Mouse (Mus musculus): ENCODE data around the gene Tmem255b. TPM values are rescaled to one million over a fixed set of nuclear protein-coding genes. Genes with fewer than 3 reads are reported as not detected.

Tmem255b gene
- polyA plus RNA-seq, 1 experiment, result 11.0 TPM

- Histone ChIP-seq H3K27ac (ENCODE audit: insufficient read depth, low read depth, low read length) (no peak overlapping the region), H3K27me3 (ENCODE audit: control insufficient read depth, insufficient read depth, low read length) (no peaks in the 10 kb centered on the region), H3K4me1 (ENCODE audit: control insufficient read depth, insufficient read depth, insufficient read length, low read length) (peaks cover 25% of the 10 kb centered on the region), H3K36me3 (ENCODE audit: control insufficient read depth, insufficient read depth, low read length) (no peaks in the 10 kb centered on the region), H3K4me3 (ENCODE audit: low read depth, low read length) (no peak overlapping the region)
- TF ChIP-seq POLR2A (IDR thresholded peaks at IDR 0.05; ENCODE audit: low read depth, low read length) (no peak), CTCF (IDR thresholded peaks at IDR 0.05; ENCODE audit: extremely low read depth, insufficient read length, insufficient replicate concordance, low read depth, low read length) (no peak)
- 93% methylated on average over 4 of the region's 4 CpGs for WGBS
Measured at GRCm38 (mm10) chr8:13459431-13459830, 24.4 kb downstream of the Tmem255b start.

- Histone ChIP-seq H3K4me1 (ENCODE audit: control insufficient read depth, insufficient read depth, insufficient read length, low read length) (peaks cover 25% of the 10 kb centered on the region), H3K27ac (ENCODE audit: insufficient read depth, low read depth, low read length) (no peak overlapping the region), H3K36me3 (ENCODE audit: control insufficient read depth, insufficient read depth, low read length) (peaks cover 7% of the 10 kb centered on the region; the same call in 1 of the 2 replicates), H3K27me3 (ENCODE audit: control insufficient read depth, insufficient read depth, low read length) (no peaks in the 10 kb centered on the region), H3K4me3 (ENCODE audit: low read depth, low read length) (no peak overlapping the region)
- WGBS, result 80% methylated on average over 17 of the region's 17 CpGs
- TF ChIP-seq CTCF (IDR thresholded peaks at IDR 0.05; ENCODE audit: extremely low read depth, insufficient read length, insufficient replicate concordance, low read depth, low read length) (no peak), POLR2A (IDR thresholded peaks at IDR 0.05; ENCODE audit: low read depth, low read length) (no peak)
Measured at GRCm38 (mm10) chr8:13461085-13461765, 26.2 kb downstream of the Tmem255b start.

- peak overlapping the region; percentile 78 for H3K27ac ChIP-seq (ENCODE audit: insufficient read depth, low read depth, low read length)
- H3K27me3 ChIP-seq (ENCODE audit: control insufficient read depth, insufficient read depth, low read length), result no peaks in the 10 kb centered on the region
- WGBS, result 23% methylated on average over 4 of the region's 4 CpGs
- peaks cover 8% of the 10 kb centered on the region; the same call in 1 of the 2 replicates for H3K36me3 ChIP-seq (ENCODE audit: control insufficient read depth, insufficient read depth, low read length)
- H3K4me1 ChIP-seq (ENCODE audit: control insufficient read depth, insufficient read depth, insufficient read length, low read length), result peaks cover 25% of the 10 kb centered on the region
- H3K4me3 ChIP-seq (ENCODE audit: low read depth, low read length), result no peak overlapping the region
- peak; percentile 88; the same call in 1 of the 2 replicates for TF ChIP-seq CTCF (IDR thresholded peaks at IDR 0.05; ENCODE audit: extremely low read depth, insufficient read length, insufficient replicate concordance, low read depth, low read length)
- no peak for TF ChIP-seq POLR2A (IDR thresholded peaks at IDR 0.05; ENCODE audit: low read depth, low read length)
Measured at GRCm38 (mm10) chr8:13461843-13462242, 26.9 kb downstream of the Tmem255b start.

- no peaks in the 10 kb centered on the region for H3K27me3 ChIP-seq (ENCODE audit: control insufficient read depth, insufficient read depth, low read length)
- no peak overlapping the region for H3K4me3 ChIP-seq (ENCODE audit: low read depth, low read length)
- TF ChIP-seq POLR2A (IDR thresholded peaks at IDR 0.05; ENCODE audit: low read depth, low read length) (no peak), CTCF (IDR thresholded peaks at IDR 0.05; ENCODE audit: extremely low read depth, insufficient read length, insufficient replicate concordance, low read depth, low read length) (no peak)
- H3K4me1 ChIP-seq (ENCODE audit: control insufficient read depth, insufficient read depth, insufficient read length, low read length), result peaks cover 25% of the 10 kb centered on the region
- peak overlapping the region; percentile 78 for H3K27ac ChIP-seq (ENCODE audit: insufficient read depth, low read depth, low read length)
- WGBS, result 14% methylated on average over 10 of the region's 10 CpGs
- H3K36me3 ChIP-seq (ENCODE audit: control insufficient read depth, insufficient read depth, low read length), result peaks cover 9% of the 10 kb centered on the region; the same call in 1 of the 2 replicates
Measured at GRCm38 (mm10) chr8:13462392-13462791, 27.4 kb downstream of the Tmem255b start.

DNA sequence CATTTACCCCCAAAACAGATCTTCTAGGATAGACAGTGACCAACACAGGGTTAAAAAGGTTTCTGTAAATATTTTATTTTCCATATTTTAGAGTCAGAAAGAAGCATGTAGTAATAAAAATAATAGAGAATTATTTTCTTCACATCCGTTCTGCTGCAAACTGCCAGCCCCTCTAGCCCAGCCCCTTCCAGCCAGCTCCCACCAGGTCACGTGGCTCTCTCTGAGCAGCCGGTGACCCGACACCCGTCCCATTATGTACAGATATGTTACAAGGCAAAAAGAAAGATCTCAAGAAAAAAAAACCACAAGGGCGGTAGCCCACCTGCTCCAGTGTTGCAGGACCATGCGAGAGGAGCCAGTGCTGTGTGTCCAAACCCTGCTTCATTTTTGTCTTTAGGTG is 30.3 kb downstream of the Tmem255b start:
- WGBS, result 80% methylated on average over 7 of the region's 7 CpGs
- no peak for TF ChIP-seq POLR2A (IDR thresholded peaks at IDR 0.05; ENCODE audit: low read depth, low read length)
- no peak for TF ChIP-seq CTCF (IDR thresholded peaks at IDR 0.05; ENCODE audit: extremely low read depth, insufficient read length, insufficient replicate concordance, low read depth, low read length)
- H3K4me3 ChIP-seq (ENCODE audit: low read depth, low read length), result no peak overlapping the region
- peaks cover 25% of the 10 kb centered on the region for H3K4me1 ChIP-seq (ENCODE audit: control insufficient read depth, insufficient read depth, insufficient read length, low read length)
- peaks cover 19% of the 10 kb centered on the region; the same call in 1 of the 2 replicates for H3K36me3 ChIP-seq (ENCODE audit: control insufficient read depth, insufficient read depth, low read length)
- no peak overlapping the region for H3K27ac ChIP-seq (ENCODE audit: insufficient read depth, low read depth, low read length)
- H3K27me3 ChIP-seq (ENCODE audit: control insufficient read depth, insufficient read depth, low read length), result no peaks in the 10 kb centered on the region

GRCm38 (mm10) chr8:13466989-13467388 is 32.0 kb downstream of the Tmem255b start:
- peaks cover 22% of the 10 kb centered on the region; the same call in 1 of the 2 replicates for H3K36me3 ChIP-seq (ENCODE audit: control insufficient read depth, insufficient read depth, low read length)
- no peak overlapping the region for H3K27ac ChIP-seq (ENCODE audit: insufficient read depth, low read depth, low read length)
- H3K27me3 ChIP-seq (ENCODE audit: control insufficient read depth, insufficient read depth, low read length), result no peaks in the 10 kb centered on the region
- TF ChIP-seq CTCF (IDR thresholded peaks at IDR 0.05; ENCODE audit: extremely low read depth, insufficient read length, insufficient replicate concordance, low read depth, low read length) (peak; percentile 64; the same call in 1 of the 2 replicates), POLR2A (IDR thresholded peaks at IDR 0.05; ENCODE audit: low read depth, low read length) (no peak)
- H3K4me1 ChIP-seq (ENCODE audit: control insufficient read depth, insufficient read depth, insufficient read length, low read length), result peaks cover 13% of the 10 kb centered on the region
- WGBS, result 60% methylated on average over 5 of the region's 5 CpGs
- H3K4me3 ChIP-seq (ENCODE audit: low read depth, low read length), result no peak overlapping the region

DNA sequence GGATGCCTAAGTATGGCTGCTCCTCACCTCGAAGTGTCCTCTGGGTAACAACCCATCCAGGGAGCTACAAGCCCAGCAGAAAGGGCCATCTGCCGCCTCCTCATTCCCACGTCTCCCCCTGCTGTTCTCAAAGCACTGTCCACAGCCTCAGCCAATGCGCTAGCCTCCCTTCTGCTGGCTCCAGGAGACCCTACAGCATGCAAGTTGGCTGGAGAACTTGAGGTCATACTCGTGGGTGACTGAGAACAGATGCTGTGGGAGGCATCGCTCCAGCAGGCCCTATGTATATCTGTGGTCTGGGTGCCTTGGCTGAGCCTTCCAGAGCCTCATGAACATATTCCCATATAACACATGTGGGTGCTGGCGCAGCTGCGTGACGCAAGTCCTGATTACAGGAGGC is 33.7 kb downstream of the Tmem255b start:
- H3K27me3 ChIP-seq (ENCODE audit: control insufficient read depth, insufficient read depth, low read length), result no peaks in the 10 kb centered on the region
- H3K36me3 ChIP-seq (ENCODE audit: control insufficient read depth, insufficient read depth, low read length), result peaks cover 31% of the 10 kb centered on the region; the same call in 1 of the 2 replicates
- 86% methylated on average over 9 of the region's 9 CpGs for WGBS
- no peak overlapping the region for H3K4me3 ChIP-seq (ENCODE audit: low read depth, low read length)
- H3K27ac ChIP-seq (ENCODE audit: insufficient read depth, low read depth, low read length), result no peak overlapping the region
- no peaks in the 10 kb centered on the region for H3K4me1 ChIP-seq (ENCODE audit: control insufficient read depth, insufficient read depth, insufficient read length, low read length)
- TF ChIP-seq POLR2A (IDR thresholded peaks at IDR 0.05; ENCODE audit: low read depth, low read length) (no peak), CTCF (IDR thresholded peaks at IDR 0.05; ENCODE audit: extremely low read depth, insufficient read length, insufficient replicate concordance, low read depth, low read length) (no peak)

All from small intestine, adult 2 months (tissue).